Mouse (Mus musculus): ENCODE measurements around the gene Med26.

- TF ChIP-seq CTCF (IDR thresholded peaks at IDR 0.05; ENCODE audit: extremely low read depth, insufficient read depth, insufficient read length, insufficient replicate concordance) (no peak), POLR2A (IDR thresholded peaks at IDR 0.05; ENCODE audit: low read depth, low read length) (no peak)
These were observed 96.6 kb downstream of the Med26 start for GRCm38 (mm10) chr8:72451516-72451915.

Measured in spleen, adult 2 months (tissue).